ENCODE assay signal across 9 mouse cellular contexts in the genomic region with DNA sequence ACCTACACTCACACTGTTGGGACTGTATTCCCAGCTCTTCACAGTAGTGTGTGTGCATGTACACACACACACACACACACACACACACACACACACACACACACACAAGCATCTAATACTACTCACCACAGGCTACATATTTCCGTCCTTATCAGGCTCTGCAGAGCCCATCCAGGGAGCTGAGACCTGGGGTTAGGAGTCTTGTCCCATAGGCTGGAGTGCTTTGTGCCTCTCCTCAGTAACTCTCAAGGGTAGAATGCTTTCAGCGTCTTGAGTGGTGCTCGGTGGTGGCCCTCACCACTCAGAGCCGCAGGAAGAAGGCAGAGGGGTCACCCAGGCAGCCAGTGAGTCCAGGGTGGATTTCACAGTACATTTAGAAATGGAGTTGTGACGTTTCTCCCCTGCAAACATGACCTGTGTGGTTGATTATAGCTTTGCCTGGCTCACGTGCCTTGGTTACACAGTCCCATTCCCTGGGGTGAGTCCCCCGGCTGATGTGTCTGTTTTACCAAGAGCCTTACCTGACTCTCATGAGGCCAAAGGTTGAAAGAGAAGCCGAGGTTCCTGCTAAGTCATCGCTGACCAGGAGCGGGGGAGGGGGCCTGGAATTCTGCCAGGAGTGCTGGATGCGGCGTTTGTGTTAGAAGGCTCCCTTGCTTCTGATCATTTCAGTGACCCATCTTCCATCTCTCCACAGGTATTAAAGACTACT. TPM values are rescaled to one million over a fixed set of nuclear protein-coding genes. Genes with fewer than 3 reads are reported as not detected.
DNase-seq lines count a peak whose midpoint lies in the region; ATAC-seq lines count a peak whose summit lies in the region.
"Had no signal": no experiment of that assay in that cellular context is flagged by ENCODE, and none has a peak within 500 bp of the region (broad histone marks: within the 10 kb centered on the region; RNA-seq: fewer than 3 reads in every experiment).

No protein-coding gene starts in this region.

- peak; percentile 70 for ATAC-seq in lung, embryonic 16.5 days (ENCODE audit: low read depth)
- peak; percentile 73 for ATAC-seq in liver, embryonic 15.5 days (ENCODE audit: insufficient read depth)
- no peak for ATAC-seq in frontal cortex, adult (ENCODE audit: low TSS enrichment)

- H3K9me3 ChIP-seq in lung, embryonic 16.5 days (ENCODE audit: control insufficient read depth, low read length): no peaks in the 10 kb centered on the region
- H3K9me3 ChIP-seq in embryonic facial prominence, embryonic 10.5 days: no peaks in the 10 kb centered on the region
- H3K9me3 ChIP-seq in liver, embryonic 15.5 days (replicated peaks): no peaks in the 10 kb centered on the region

- peaks cover 23% of the 10 kb centered on the region for H3K36me3 ChIP-seq in lung, embryonic 16.5 days (ENCODE audit: control insufficient read depth, insufficient read depth, low read length)
- H3K36me3 ChIP-seq in embryonic facial prominence, embryonic 10.5 days (replicated peaks): peaks cover 70% of the 10 kb centered on the region
- peaks cover 87% of the 10 kb centered on the region for H3K36me3 ChIP-seq in liver, embryonic 15.5 days (replicated peaks)

- H3K4me3 ChIP-seq in lung, embryonic 16.5 days (ENCODE audit: low read length): no peak overlapping the region
- H3K4me3 ChIP-seq in embryonic facial prominence, embryonic 10.5 days: no peak overlapping the region
- peak overlapping the region; percentile 93 for H3K4me3 ChIP-seq in liver, embryonic 15.5 days (replicated peaks)

- no peaks in the 10 kb centered on the region for H3K27me3 ChIP-seq in lung, embryonic 16.5 days (ENCODE audit: control insufficient read depth, insufficient read depth, low read depth, low read length)
- no peaks in the 10 kb centered on the region for H3K27me3 ChIP-seq in embryonic facial prominence, embryonic 10.5 days (replicated peaks; ENCODE audit: low read depth, poor library complexity, severe bottlenecking)
- H3K27me3 ChIP-seq in liver, embryonic 15.5 days: no peaks in the 10 kb centered on the region

- H3K4me2 ChIP-seq in lung, embryonic 16.5 days (ENCODE audit: low read depth, low read length): no peak overlapping the region
- H3K4me2 ChIP-seq in liver, embryonic 15.5 days: peak overlapping the region; percentile 82

- WGBS in lung, embryonic 16.5 days: 29% methylated on average over 12 of the region's 12 CpGs
- WGBS in embryonic facial prominence, embryonic 10.5 days: 67% methylated on average over 12 of the region's 12 CpGs
- WGBS in liver, embryonic 15.5 days (ENCODE audit: insufficient replicate concordance): 38% methylated on average over 12 of the region's 12 CpGs

- no peak overlapping the region for H3K27ac ChIP-seq in lung, embryonic 16.5 days (ENCODE audit: low read length)
- peak overlapping the region; percentile 54 for H3K27ac ChIP-seq in embryonic facial prominence, embryonic 10.5 days (replicated peaks)
- peak overlapping the region; percentile 98 for H3K27ac ChIP-seq in liver, embryonic 15.5 days (replicated peaks)

- peaks cover 11% of the 10 kb centered on the region for H3K4me1 ChIP-seq in lung, embryonic 16.5 days (replicated peaks; ENCODE audit: control insufficient read depth, insufficient read depth, low read length)
- peaks cover 25% of the 10 kb centered on the region for H3K4me1 ChIP-seq in embryonic facial prominence, embryonic 10.5 days
- H3K4me1 ChIP-seq in liver, embryonic 15.5 days (replicated peaks): peaks cover 75% of the 10 kb centered on the region

- 0 out of 2 replicates have a peak overlapping the region, but pooled peaks have one; percentile 22 for H3K9ac ChIP-seq in lung, embryonic 16.5 days (ENCODE audit: low read length)
- H3K9ac ChIP-seq in liver, embryonic 15.5 days: peak overlapping the region; percentile 55

- no peak for DNase-seq in lung, postnatal 36 days
- DNase-seq in embryonic facial prominence, embryonic 10.5 days (ENCODE audit: low spot score): no peak
- peak; percentile 63 to 72 for DNase-seq in kidney, adult 8-10 months
- DNase-seq in urinary bladder, postnatal 36 days (ENCODE audit: low spot score in 2 of 2): no peak
- DNase-seq in frontal cortex, postnatal 36 days (ENCODE audit: low spot score in 2 of 2): no peak
- DNase-seq: right cerebral cortex, postnatal 25 days had no signal

RNA-seq across cellular contexts. Expression of gene Glrx5, which starts 7.2 kb away (rescaled TPM):
- 119 and 123 TPM in 2 replicates for polyA plus RNA-seq in lung, embryonic 16.5 days (2015; fragmentation: Nextera tagmentation; extraction: Ambion mirVana)
- 218 and 234 TPM in 2 replicates for polyA plus RNA-seq in embryonic facial prominence, embryonic 10.5 days (2016; fragmentation: Nextera tagmentation; extraction: Ambion mirVana)
- polyA plus RNA-seq in liver, embryonic 15.5 days (2015; fragmentation: Nextera tagmentation; extraction: Ambion mirVana): 496 and 514 TPM in 2 replicates

RNA-seq across cellular contexts. Expression of gene Syne3, which starts 30.1 kb away (rescaled TPM):
- 0.74 and 0.91 TPM in 2 replicates for polyA plus RNA-seq in lung, embryonic 16.5 days (2015; fragmentation: Nextera tagmentation; extraction: Ambion mirVana)
- 0.24 and 0.26 TPM in 2 replicates for polyA plus RNA-seq in embryonic facial prominence, embryonic 10.5 days (2016; fragmentation: Nextera tagmentation; extraction: Ambion mirVana)
- 2.9 and 3.0 TPM in 2 replicates for polyA plus RNA-seq in liver, embryonic 15.5 days (2015; fragmentation: Nextera tagmentation; extraction: Ambion mirVana)

Comparison
In these comparisons a context has a peak if more than half of its experiments do, and no peak if none do; other contexts are left out.
1. DNase-seq: peak in kidney, adult 8-10 months (2 of 2); none in lung, postnatal 36 days (single experiment), embryonic facial prominence, embryonic 10.5 days (single experiment), urinary bladder, postnatal 36 days (0 of 2) and frontal cortex, postnatal 36 days (0 of 2).